ENCODE assay signal across 1 mouse cellular context in genomic region chr11:85849037-85849436, GRCm38 (mm10).
A peak's percentile ranks its signal among the peaks of the same experiment; 100 is the strongest.
TF ChIP-seq lines count a peak whose summit lies in the region.

No protein-coding gene starts in this region.

TF ChIP-seq in MEL, 35 proteins besides CTCF, POLR2A, EP300 and RAD21:
- TF ChIP-seq CHD2 (IDR thresholded peaks at IDR 0.05; ENCODE audit: low read length) (no peak), E2F4 (IDR thresholded peaks at IDR 0.05; ENCODE audit: borderline replicate concordance, low read depth, low read length) (no peak), GATA1 (IDR thresholded peaks at IDR 0.05; ENCODE audit: low read depth, low read length) (peak; percentile 76), TAL1 (IDR thresholded peaks at IDR 0.05; ENCODE audit: low read length) (no peak; the same call in 1 of the 2 replicates), ZMIZ1 (IDR thresholded peaks at IDR 0.05; ENCODE audit: low read depth, low read length) (no peak), HCFC1 (IDR thresholded peaks at IDR 0.05; ENCODE audit: low read depth, low read length) (0 out of 2 replicates have a peak, but pooled peaks have one; percentile 29), TCF12 (IDR thresholded peaks at IDR 0.05; ENCODE audit: low read depth, low read length) (no peak; the same call in 1 of the 2 replicates), UBTF (IDR thresholded peaks at IDR 0.05; ENCODE audit: borderline replicate concordance, insufficient read depth, low read depth, low read length) (no peak), MYC (IDR thresholded peaks at IDR 0.05; ENCODE audit: low read depth, low read length) (0 out of 2 replicates have a peak, but pooled peaks have one; percentile 61), ZNF384 (IDR thresholded peaks at IDR 0.05; ENCODE audit: low read depth, low read length) (0 out of 2 replicates have a peak, but pooled peaks have one; percentile 6), SIN3A (IDR thresholded peaks at IDR 0.05; ENCODE audit: low read length) (peak; percentile 85), MAZ (IDR thresholded peaks at IDR 0.05; ENCODE audit: low read depth, low read length) (peak; percentile 65; the same call in 1 of the 2 replicates), POLR2AphosphoS2 (IDR thresholded peaks at IDR 0.05; ENCODE audit: low read length) (no peak), MAX (IDR thresholded peaks at IDR 0.05; ENCODE audit: low read length) (peak; percentile 51; the same call in 1 of the 2 replicates), POLR2AphosphoS5 (IDR thresholded peaks at IDR 0.05; ENCODE audit: borderline replicate concordance, low read depth, low read length) (no peak), ZKSCAN1 (IDR thresholded peaks at IDR 0.05; ENCODE audit: low read depth, low read length) (no peak), MXI1 (IDR thresholded peaks at IDR 0.05; ENCODE audit: low read depth, low read length) (no peak), CHD1 (IDR thresholded peaks at IDR 0.05; ENCODE audit: low read depth, low read length) (no peak), ZC3H11A (IDR thresholded peaks at IDR 0.05; ENCODE audit: low read depth, low read length) (peak; percentile 95), RCOR1 (IDR thresholded peaks at IDR 0.05; ENCODE audit: low read depth, low read length) (no peak), KAT2A (conservative IDR thresholded peaks at IDR 0.05; ENCODE audit: low read depth, low read length) (no peak), TBP (IDR thresholded peaks at IDR 0.05; ENCODE audit: low read depth, low read length) (peak; percentile 89), MEF2A (IDR thresholded peaks at IDR 0.05; ENCODE audit: extremely low read depth, insufficient replicate concordance, low read depth, low read length, poor library complexity, severe bottlenecking) (no peak), MAFK (IDR thresholded peaks at IDR 0.05; ENCODE audit: borderline replicate concordance, low read depth, low read length) (no peak), MYB (IDR thresholded peaks at IDR 0.05; ENCODE audit: low read depth, low read length) (peak; percentile 76), USF1 (IDR thresholded peaks at IDR 0.05; ENCODE audit: low read depth, low read length) (no peak), SMC3 (IDR thresholded peaks at IDR 0.05; ENCODE audit: low read depth, low read length) (peak; percentile 97), GABPA (IDR thresholded peaks at IDR 0.05; ENCODE audit: low read depth, low read length) (no peak), BHLHE40 (IDR thresholded peaks at IDR 0.05; ENCODE audit: borderline replicate concordance, low read depth, low read length) (no peak), JUND (IDR thresholded peaks at IDR 0.05; ENCODE audit: low read depth, low read length) (no peak), ETS1 (IDR thresholded peaks at IDR 0.05; ENCODE audit: low read depth, low read length) (no peak), NELFE (IDR thresholded peaks at IDR 0.05; ENCODE audit: low read depth, low read length) (peak; percentile 43; the same call in 1 of the 2 replicates), NRF1 (IDR thresholded peaks at IDR 0.05; ENCODE audit: insufficient read depth, low read depth, low read length, poor library complexity, severe bottlenecking) (peak; percentile 78), USF2 (IDR thresholded peaks at IDR 0.05; ENCODE audit: borderline replicate concordance in 1 of 2, insufficient read depth in 1 of 2, low read depth in 1 of 2, low read length in 2 of 2) (no peak), ELF1 (IDR thresholded peaks at IDR 0.05; ENCODE audit: low read depth, low read length) (no peak)
